Mouse (Mus musculus): ENCODE results near the gene Camkk2. TPM values are rescaled to one million over a fixed set of nuclear protein-coding genes. Genes with fewer than 3 reads are reported as not detected.

The Camkk2 gene
- polyA plus RNA-seq, 1 experiment from 2014 or later: 40.9 TPM

GRCm38 (mm10) chr5:122811364-122812079, 32.3 kb upstream of the Camkk2 start:
- H3K36me3 ChIP-seq (ENCODE audit: control insufficient read depth, insufficient read depth, low read length): peaks cover 88% of the 10 kb centered on the region
- H3K9ac ChIP-seq (ENCODE audit: low read depth, low read length): no peak overlapping the region
- H3K27ac ChIP-seq (ENCODE audit: low read depth, low read length): no peak overlapping the region
- H3K4me1 ChIP-seq (ENCODE audit: control insufficient read depth, insufficient read depth, low read length): no peaks in the 10 kb centered on the region
- ATAC-seq (ENCODE audit: low FRiP score, low TSS enrichment): no peak
- no peaks in the 10 kb centered on the region for H3K9me3 ChIP-seq (ENCODE audit: control insufficient read depth, low read length)
- no peak overlapping the region for H3K4me2 ChIP-seq (replicated peaks; ENCODE audit: low read depth, low read length)
- H3K27me3 ChIP-seq (ENCODE audit: control insufficient read depth, insufficient read depth, low read length): no peaks in the 10 kb centered on the region
- 93% methylated on average over 9 of the region's 9 CpGs for WGBS
- no peak overlapping the region for H3K4me3 ChIP-seq (ENCODE audit: low read length)

- no peaks in the 10 kb centered on the region for H3K27me3 ChIP-seq (ENCODE audit: control insufficient read depth, insufficient read depth, low read length)
- peaks cover 94% of the 10 kb centered on the region for H3K36me3 ChIP-seq (ENCODE audit: control insufficient read depth, insufficient read depth, low read length)
- no peak overlapping the region for H3K4me3 ChIP-seq (ENCODE audit: low read length)
- no peaks in the 10 kb centered on the region for H3K9me3 ChIP-seq (ENCODE audit: control insufficient read depth, low read length)
- no peak overlapping the region for H3K4me2 ChIP-seq (replicated peaks; ENCODE audit: low read depth, low read length)
- ATAC-seq (ENCODE audit: low FRiP score, low TSS enrichment): no peak
- H3K9ac ChIP-seq (ENCODE audit: low read depth, low read length): no peak overlapping the region
- 68% methylated on average over 3 of the region's 3 CpGs for WGBS
- H3K4me1 ChIP-seq (ENCODE audit: control insufficient read depth, insufficient read depth, low read length): no peaks in the 10 kb centered on the region
- H3K27ac ChIP-seq (ENCODE audit: low read depth, low read length): no peak overlapping the region
Observed at GRCm38 (mm10) chr5:122805503-122805902, 26.3 kb upstream of the Camkk2 start.

GRCm38 (mm10) chr5:122802706-122803105, 23.5 kb upstream of the Camkk2 start:
- ATAC-seq (ENCODE audit: low FRiP score, low TSS enrichment): no peak
- Histone ChIP-seq H3K27ac (ENCODE audit: low read depth, low read length) (no peak overlapping the region), H3K27me3 (ENCODE audit: control insufficient read depth, insufficient read depth, low read length) (no peaks in the 10 kb centered on the region), H3K9ac (ENCODE audit: low read depth, low read length) (no peak overlapping the region), H3K9me3 (ENCODE audit: control insufficient read depth, low read length) (no peaks in the 10 kb centered on the region), H3K4me1 (ENCODE audit: control insufficient read depth, insufficient read depth, low read length) (peaks cover 4% of the 10 kb centered on the region; the same call in 1 of the 2 replicates), H3K4me3 (ENCODE audit: low read length) (no peak overlapping the region), H3K4me2 (replicated peaks; ENCODE audit: low read depth, low read length) (no peak overlapping the region), H3K36me3 (ENCODE audit: control insufficient read depth, insufficient read depth, low read length) (peaks cover 99% of the 10 kb centered on the region)
- WGBS: 90% methylated on average over 9 of the region's 9 CpGs

- no peaks in the 10 kb centered on the region for H3K9me3 ChIP-seq (ENCODE audit: control insufficient read depth, low read length)
- no peak overlapping the region for H3K9ac ChIP-seq (ENCODE audit: low read depth, low read length)
- no peak overlapping the region for H3K4me3 ChIP-seq (ENCODE audit: low read length)
- H3K27me3 ChIP-seq (ENCODE audit: control insufficient read depth, insufficient read depth, low read length): no peaks in the 10 kb centered on the region
- H3K27ac ChIP-seq (ENCODE audit: low read depth, low read length): no peak overlapping the region
- WGBS: 94% methylated on average over 8 of the region's 8 CpGs
- H3K36me3 ChIP-seq (ENCODE audit: control insufficient read depth, insufficient read depth, low read length): peaks cover 95% of the 10 kb centered on the region
- no peak for ATAC-seq (ENCODE audit: low FRiP score, low TSS enrichment)
- peaks cover 4% of the 10 kb centered on the region; the same call in 1 of the 2 replicates for H3K4me1 ChIP-seq (ENCODE audit: control insufficient read depth, insufficient read depth, low read length)
- H3K4me2 ChIP-seq (replicated peaks; ENCODE audit: low read depth, low read length): no peak overlapping the region
Observed at GRCm38 (mm10) chr5:122801684-122802083, 22.5 kb upstream of the Camkk2 start.

- Histone ChIP-seq H3K27me3 (ENCODE audit: control insufficient read depth, insufficient read depth, low read length) (no peaks in the 10 kb centered on the region), H3K36me3 (ENCODE audit: control insufficient read depth, insufficient read depth, low read length) (peaks cover 95% of the 10 kb centered on the region), H3K4me1 (ENCODE audit: control insufficient read depth, insufficient read depth, low read length) (peaks cover 4% of the 10 kb centered on the region; the same call in 1 of the 2 replicates), H3K4me3 (ENCODE audit: low read length) (no peak overlapping the region), H3K4me2 (replicated peaks; ENCODE audit: low read depth, low read length) (no peak overlapping the region), H3K9ac (ENCODE audit: low read depth, low read length) (no peak overlapping the region), H3K27ac (ENCODE audit: low read depth, low read length) (no peak overlapping the region), H3K9me3 (ENCODE audit: control insufficient read depth, low read length) (no peaks in the 10 kb centered on the region)
- ATAC-seq (ENCODE audit: low FRiP score, low TSS enrichment): no peak
- WGBS: 85% methylated on average over 13 of the region's 13 CpGs
Observed at GRCm38 (mm10) chr5:122800345-122801010, 21.3 kb upstream of the Camkk2 start.

- Histone ChIP-seq H3K9me3 (ENCODE audit: control insufficient read depth, low read length) (no peaks in the 10 kb centered on the region), H3K27me3 (ENCODE audit: control insufficient read depth, insufficient read depth, low read length) (no peaks in the 10 kb centered on the region), H3K36me3 (ENCODE audit: control insufficient read depth, insufficient read depth, low read length) (peaks cover 91% of the 10 kb centered on the region), H3K4me3 (ENCODE audit: low read length) (no peak overlapping the region), H3K9ac (ENCODE audit: low read depth, low read length) (no peak overlapping the region), H3K27ac (ENCODE audit: low read depth, low read length) (no peak overlapping the region), H3K4me2 (replicated peaks; ENCODE audit: low read depth, low read length) (no peak overlapping the region), H3K4me1 (ENCODE audit: control insufficient read depth, insufficient read depth, low read length) (peaks cover 4% of the 10 kb centered on the region; the same call in 1 of the 2 replicates)
- 91% methylated on average over 17 of the region's 17 CpGs for WGBS
- ATAC-seq (ENCODE audit: low FRiP score, low TSS enrichment): no peak
Observed at GRCm38 (mm10) chr5:122799379-122800344, 20.5 kb upstream of the Camkk2 start.

GRCm38 (mm10) chr5:122798557-122799378, 19.6 kb upstream of the Camkk2 start:
- Histone ChIP-seq H3K36me3 (ENCODE audit: control insufficient read depth, insufficient read depth, low read length) (peaks cover 90% of the 10 kb centered on the region), H3K4me1 (ENCODE audit: control insufficient read depth, insufficient read depth, low read length) (peaks cover 4% of the 10 kb centered on the region; the same call in 1 of the 2 replicates), H3K27me3 (ENCODE audit: control insufficient read depth, insufficient read depth, low read length) (no peaks in the 10 kb centered on the region), H3K27ac (ENCODE audit: low read depth, low read length) (no peak overlapping the region), H3K4me3 (ENCODE audit: low read length) (no peak overlapping the region), H3K9me3 (ENCODE audit: control insufficient read depth, low read length) (no peaks in the 10 kb centered on the region), H3K9ac (ENCODE audit: low read depth, low read length) (no peak overlapping the region), H3K4me2 (replicated peaks; ENCODE audit: low read depth, low read length) (no peak overlapping the region)
- 81% methylated on average over 17 of the region's 17 CpGs for WGBS
- no peak for ATAC-seq (ENCODE audit: low FRiP score, low TSS enrichment)

- WGBS: 84% methylated on average over 3 of the region's 3 CpGs
- H3K27ac ChIP-seq (ENCODE audit: low read depth, low read length): no peak overlapping the region
- no peak overlapping the region for H3K4me2 ChIP-seq (replicated peaks; ENCODE audit: low read depth, low read length)
- peaks cover 4% of the 10 kb centered on the region; the same call in 1 of the 2 replicates for H3K4me1 ChIP-seq (ENCODE audit: control insufficient read depth, insufficient read depth, low read length)
- H3K27me3 ChIP-seq (ENCODE audit: control insufficient read depth, insufficient read depth, low read length): no peaks in the 10 kb centered on the region
- peaks cover 92% of the 10 kb centered on the region for H3K36me3 ChIP-seq (ENCODE audit: control insufficient read depth, insufficient read depth, low read length)
- H3K9ac ChIP-seq (ENCODE audit: low read depth, low read length): no peak overlapping the region
- ATAC-seq (ENCODE audit: low FRiP score, low TSS enrichment): no peak
- H3K4me3 ChIP-seq (ENCODE audit: low read length): no peak overlapping the region
- no peaks in the 10 kb centered on the region for H3K9me3 ChIP-seq (ENCODE audit: control insufficient read depth, low read length)
Observed at GRCm38 (mm10) chr5:122797866-122798265, 18.7 kb upstream of the Camkk2 start.
